Mouse (Mus musculus) hindlimb bud, embryonic 11.5 days (tissue): ENCODE measurements around the gene St8sia1.

Source experiments
- DNase-seq: peaks from one replicate; pipeline ENCODE4 v3.0.0-alpha.2; 2012; ENCODE audit warnings: low read depth, low spot score; ENCODE audit errors: extremely low spot score

The St8sia1 gene

DNA sequence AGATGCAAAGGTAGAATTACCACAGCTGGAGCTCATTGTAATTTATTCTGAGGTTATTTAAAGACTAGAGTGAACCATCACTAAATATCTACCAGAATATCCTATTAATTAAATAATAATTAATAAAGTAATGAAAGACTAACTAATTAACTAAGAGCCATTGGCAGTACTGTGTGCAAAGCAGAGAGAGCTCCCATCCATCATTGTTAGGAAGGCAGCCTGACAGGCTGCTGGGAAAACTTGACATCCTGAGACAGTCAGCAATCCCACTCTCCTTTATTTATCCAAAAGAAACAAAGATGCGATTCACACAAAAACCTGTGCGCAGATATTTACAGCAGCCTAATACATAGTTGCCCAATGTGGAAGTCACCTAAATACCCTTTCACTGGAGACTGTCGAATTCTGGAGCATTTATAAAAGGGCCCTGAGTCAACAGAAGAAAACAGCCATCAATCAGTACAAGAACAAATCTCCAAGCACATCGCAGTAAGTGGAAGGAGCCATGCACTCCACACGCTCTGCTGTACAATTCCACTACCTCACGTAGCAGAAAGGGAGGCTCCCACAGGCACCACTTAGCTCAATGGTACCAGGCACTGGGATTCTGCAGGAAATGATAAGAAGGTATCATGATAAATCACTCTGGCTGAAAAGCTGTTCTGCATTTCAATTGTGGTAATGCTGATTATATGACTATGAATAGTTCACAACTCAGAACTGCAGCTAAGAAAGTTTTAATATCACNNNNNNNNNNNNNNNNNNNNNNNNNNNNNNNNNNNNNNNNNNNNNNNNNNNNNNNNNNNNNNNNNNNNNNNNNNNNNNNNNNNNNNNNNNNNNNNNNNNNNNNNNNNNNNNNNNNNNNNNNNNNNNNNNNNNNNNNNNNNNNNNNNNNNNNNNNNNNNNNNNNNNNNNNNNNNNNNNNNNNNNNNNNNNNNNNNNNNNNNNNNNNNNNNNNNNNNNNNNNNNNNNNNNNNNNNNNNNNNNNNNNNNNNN lies 15.7 kb upstream of the St8sia1 start:
- no peak for DNase-seq

DNA sequence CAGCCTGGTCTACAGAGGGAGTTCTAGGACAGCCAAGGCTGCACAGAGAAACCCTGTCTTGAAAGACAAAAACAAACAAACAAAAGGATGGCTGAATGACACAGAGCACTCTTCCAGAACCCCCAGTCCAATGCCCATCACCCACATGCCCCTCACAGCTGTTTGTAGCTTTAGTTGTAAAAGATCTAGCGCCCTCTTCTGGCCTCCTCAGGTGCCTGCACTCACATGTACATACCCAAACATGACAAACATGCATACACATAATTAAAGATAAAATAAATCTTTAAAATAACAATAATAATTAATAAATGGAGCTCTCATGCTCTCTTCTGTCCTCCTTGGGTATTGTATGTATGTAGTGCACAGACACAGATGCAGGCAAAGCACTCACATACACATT lies 13.0 kb upstream of the St8sia1 start:
- no peak for DNase-seq

DNA sequence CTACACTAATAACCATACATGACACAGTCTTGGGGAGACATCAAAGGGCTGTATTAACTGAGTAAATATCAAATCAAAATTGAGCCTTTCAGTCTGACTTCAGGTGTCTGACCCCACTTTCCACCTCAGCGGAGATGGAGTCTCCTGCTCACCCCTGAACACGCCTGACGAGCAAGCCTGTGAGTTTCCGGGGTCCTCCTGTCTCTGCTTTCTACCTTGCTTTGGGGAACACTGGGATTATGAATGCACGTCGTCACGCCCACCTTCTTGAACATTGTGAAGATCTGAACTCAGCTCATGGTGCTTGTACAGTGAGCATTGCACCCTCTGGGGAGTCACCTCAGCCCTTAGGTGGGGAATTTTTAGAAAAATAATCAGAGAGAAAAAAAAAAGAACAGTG lies 9.0 kb upstream of the St8sia1 start:
- no peak for DNase-seq

DNA sequence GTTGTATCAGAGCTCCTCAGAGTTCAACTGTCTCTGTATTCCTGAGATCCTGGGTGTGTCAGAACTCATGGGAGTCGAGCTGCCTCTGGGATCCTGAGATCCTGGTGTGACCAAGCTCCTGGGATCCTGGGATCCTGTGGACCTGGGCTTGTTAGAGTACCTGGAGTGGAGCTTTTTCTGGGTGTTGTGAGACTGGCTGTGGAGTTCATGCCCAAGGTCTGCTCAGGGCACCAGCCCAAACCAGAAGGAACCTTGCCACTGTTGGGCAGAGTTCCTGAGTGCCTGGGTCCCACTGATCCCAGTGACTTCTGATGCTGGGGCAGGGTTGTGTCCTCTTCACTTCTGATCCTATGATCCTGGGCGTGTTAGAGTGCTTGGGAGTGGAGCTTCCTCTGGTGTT lies 8.0 kb upstream of the St8sia1 start:
- DNase-seq = no peak

DNA sequence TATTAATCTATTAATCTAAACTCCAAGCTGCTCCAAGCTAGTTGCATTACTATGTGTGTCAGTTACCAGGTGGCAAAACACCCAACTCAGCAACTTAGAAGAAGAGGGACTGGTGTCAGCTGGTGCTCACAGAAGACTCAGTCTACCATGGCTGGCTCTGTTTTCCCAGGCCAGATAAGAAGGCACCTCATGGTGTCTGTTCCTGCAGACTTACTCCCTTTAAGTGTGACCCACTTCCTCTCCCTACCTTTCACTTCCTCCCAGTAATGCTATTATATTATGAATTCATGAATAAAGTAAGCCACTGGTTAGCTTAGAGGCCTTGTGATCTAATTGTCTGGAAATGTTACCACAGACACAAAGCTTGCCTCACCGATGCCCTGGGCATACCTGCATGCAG lies 3.2 kb upstream of the St8sia1 start:
- no peak for DNase-seq

- peak; percentile 62 for DNase-seq
Measured at GRCm38 (mm10) chr6:142964531-142965385, 506 bp upstream of the St8sia1 start.

DNA sequence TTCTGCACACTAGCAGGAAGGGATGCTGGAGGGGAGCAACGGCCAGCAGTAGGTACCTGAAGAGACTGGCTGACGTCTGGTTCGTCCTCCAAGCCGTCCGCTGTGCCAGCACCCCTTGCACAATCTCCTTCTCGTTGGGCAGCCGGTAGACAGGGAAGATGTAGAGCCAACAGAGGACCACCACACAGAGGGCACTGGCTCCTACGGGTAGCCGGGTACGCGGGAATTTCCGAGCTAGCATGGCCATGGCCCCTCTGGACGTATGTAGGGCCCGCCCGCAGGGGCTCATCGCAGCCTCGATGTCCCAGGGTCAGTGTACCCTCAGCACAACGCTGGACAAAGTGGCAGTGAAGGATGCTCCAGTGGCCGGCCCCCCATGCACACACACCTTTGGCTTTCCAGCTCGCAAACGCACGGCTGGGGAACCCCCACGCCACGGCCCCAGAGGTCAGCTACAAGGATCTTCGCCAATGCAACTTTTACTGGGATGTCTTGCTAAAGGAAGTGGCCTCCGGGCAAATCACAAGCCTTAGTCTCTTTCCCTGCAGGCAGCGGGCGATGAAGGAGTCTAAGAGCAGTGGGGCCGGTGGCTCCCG lies 674 bp downstream of the St8sia1 start:
- DNase-seq = no peak

DNA sequence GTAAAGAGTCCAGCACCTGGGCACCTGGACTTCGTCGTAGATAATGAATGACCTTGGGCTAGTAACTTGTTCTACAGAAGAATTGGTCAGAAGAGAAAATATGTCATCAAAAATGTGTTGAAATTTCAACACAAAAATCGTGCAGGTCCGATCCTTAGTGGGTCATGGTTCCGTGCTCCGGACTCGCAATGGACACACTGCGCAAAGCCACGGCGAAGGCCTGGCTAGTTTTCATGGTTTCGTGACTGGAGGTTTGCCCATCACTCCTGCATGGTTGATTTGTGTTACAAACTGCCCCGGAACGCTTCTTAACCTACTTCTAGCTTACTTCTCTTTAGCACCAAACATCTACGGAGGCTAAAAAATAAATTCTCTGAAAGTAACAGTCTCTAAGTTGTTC lies 1.4 kb downstream of the St8sia1 start:
- DNase-seq = no peak

DNA sequence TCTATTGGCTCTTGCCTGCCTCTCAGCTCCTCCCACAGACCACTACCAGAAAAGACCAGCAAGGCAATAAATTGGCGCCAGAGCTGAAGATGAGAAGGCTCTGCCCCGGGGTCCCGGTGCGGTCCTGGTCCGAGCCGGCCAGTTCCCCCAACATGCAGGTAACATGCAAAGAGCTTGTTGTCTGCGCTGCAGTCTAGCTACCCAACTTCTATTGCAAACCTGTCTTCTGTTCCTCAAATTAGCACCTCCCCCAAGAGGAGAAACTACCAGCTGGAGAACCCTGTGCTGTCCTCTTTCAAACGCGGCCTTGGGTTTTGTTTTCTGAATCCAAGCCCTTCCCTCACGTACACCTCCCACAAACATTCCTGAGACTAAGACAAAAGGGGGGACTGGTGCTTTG lies 1.8 kb downstream of the St8sia1 start:
- DNase-seq = no peak

- no peak for DNase-seq
Measured at GRCm38 (mm10) chr6:142961721-142962455, 2.4 kb downstream of the St8sia1 start.

- no peak for DNase-seq
Measured at GRCm38 (mm10) chr6:142956556-142956955, 7.7 kb downstream of the St8sia1 start.

DNA sequence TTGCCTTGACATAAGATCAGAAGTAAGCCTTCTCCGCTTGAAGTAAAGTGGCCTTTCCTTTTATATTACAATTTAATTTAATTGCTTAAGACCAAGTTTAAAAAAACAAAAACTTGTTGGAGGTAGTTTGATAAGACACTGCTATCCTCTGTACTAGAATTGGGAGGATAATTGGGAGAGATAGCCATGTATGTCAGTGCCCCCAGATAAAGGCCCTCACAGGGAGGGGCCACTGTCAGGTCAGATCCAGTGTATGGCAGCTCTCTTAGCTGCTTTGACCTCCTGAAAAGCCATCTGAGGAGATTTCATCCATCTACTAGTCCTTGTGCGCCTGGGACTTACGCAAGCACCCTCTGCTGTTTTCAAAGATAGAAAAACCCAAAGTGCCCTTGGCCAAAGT lies 9.0 kb downstream of the St8sia1 start:
- DNase-seq = no peak

DNA sequence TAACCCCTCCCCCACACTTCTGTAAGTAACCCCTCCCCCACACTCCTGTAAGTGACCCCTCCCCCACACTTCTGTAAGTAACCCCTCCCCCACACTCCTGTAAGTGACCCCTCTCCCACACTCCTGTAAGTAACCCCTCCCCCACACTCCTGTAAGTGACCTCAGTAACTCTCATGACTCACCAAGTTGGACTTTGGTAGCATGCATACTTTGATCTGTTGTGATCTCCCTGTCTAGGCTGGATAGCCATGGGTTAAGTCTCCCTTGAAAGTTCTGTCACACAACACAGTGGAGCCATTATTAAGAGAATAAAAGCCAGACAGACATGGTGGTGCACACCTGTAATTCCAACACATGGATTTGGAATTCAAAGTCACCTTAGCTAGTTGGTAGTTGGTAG lies 11.1 kb downstream of the St8sia1 start:
- DNase-seq = no peak

DNA sequence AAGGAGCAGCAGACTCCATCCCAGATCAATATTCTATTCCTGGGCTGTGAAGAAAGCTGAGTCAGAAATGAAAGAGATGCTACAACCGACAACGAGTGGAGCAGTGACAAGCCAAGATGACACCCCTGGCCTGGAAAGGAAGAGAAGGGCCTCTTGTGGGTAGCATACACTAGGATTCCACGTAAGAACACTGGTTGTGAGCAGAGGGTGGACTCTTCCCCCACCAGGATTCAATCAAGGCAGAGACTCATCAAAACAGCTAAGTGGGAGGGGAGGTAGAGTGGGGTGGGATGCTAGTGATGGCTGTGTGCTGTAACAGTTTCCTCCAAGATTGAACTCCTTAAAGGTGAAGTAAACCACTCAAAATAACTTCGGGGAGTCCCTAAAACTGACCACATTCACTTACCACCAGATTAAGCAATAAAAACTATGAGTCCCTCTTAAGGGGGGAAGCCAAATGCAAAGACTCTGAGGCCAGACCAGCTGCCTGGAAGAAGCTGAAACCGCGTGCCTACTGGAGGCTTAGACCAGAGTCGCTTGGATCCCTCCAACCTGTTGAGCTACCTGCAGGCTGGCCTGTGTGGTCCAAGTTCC lies 11.8 kb downstream of the St8sia1 start:
- DNase-seq = no peak

GRCm38 (mm10) chr6:142951564-142952308 lies 12.5 kb downstream of the St8sia1 start:
- DNase-seq = no peak

DNA sequence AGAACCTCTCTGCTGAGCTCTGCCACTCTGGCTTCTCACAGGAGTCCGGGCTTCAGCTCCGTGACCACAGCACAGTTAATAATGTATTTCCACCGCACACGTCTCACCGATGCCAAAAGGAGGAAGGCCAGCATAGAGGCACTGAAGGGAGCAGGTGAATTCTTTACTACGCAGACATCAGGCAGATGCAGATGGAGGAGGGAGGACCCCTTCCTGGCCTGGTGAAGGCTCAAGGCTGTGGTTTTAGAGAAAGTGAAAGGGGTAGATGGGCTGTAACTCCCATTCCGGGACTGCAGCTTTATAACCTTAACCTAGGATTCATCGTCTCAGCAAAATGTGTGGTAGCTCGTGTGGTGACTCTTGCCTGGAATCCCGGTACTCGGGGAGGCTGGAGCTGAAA lies 13.9 kb downstream of the St8sia1 start:
- no peak for DNase-seq

DNA sequence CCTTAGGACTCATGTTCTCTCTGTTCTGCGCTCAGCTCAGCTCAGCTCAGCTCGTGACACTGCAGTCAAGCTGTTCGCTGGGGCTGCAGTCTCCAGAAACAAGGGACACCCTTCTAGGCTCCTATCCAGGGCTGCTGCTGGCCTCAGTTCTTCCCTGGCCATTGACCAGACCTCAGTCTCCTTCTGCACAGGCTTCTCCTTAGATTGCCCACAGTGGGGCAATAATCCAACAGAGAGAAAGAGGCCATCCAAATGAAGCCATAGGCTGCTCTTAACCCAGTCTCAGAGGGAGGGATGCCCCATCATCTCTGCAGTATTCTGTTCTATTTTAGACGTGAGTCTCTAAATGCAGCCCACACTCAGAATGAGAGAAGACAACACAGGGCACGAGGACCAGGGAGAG lies 15.3 kb downstream of the St8sia1 start:
- DNase-seq = no peak

- DNase-seq = no peak
Measured at GRCm38 (mm10) chr6:142947029-142947428, 17.2 kb downstream of the St8sia1 start.

GRCm38 (mm10) chr6:142946069-142946871 lies 18.0 kb downstream of the St8sia1 start:
- no peak for DNase-seq
